In the genomic region with DNA sequence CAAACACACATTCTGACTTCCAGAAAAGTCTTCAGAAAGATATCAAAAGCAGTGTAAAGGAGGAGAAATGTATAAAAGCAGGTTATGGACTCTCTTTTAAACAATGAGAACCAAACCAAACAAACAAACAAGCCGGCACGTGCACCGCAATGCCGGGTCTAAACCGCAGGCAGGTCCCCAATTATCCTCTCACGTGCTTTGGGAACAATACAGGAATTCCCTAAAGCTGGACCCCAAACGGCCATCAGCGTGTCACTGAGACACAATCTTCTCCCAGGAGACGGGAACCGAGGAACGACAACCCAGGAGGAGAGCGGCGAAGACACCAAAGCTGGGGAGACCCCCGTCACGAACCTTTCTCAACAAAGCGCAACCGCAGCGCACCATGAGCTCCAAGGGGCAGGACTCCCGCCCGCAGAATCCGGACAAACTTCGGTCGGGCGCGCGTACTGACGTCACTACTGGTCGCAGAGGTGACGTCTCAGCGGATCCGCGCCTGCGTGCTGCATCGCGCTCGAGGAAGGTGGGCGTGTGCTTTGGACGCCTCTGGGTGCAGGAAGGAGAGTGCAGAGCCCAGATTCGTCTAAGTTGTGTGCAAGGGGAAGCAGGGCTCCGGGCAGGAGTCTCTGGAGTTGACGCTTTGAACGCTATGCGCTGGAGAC, we compare ENCODE assay signal across 8 mouse cellular contexts. TPM values are rescaled to one million over a fixed set of nuclear protein-coding genes. Genes with fewer than 3 reads are reported as not detected.
DNase-seq lines count a peak whose midpoint lies in the region; ATAC-seq and TF ChIP-seq lines count a peak whose summit lies in the region.

A gene (minus strand): TSS at position 460 of the 662 bp plus-strand sequence.

- peak within 1 kb of the TSS; percentile 72 for H3K9ac ChIP-seq in forebrain, postnatal 0 days
- peak within 1 kb of the TSS; percentile 52 for H3K9ac ChIP-seq in neural tube, embryonic 14.5 days (replicated peaks; ENCODE audit: low read depth, low read length)

- intact Hi-C loops in heart, postnatal 36 days (cut with DNase I), result loop anchor here (2.0 kb wide), 1 partner anchor 44 kb away; a partner anchor contains a TSS

- peak; percentile 100 for ATAC-seq in forebrain, postnatal 0 days
- ATAC-seq in neural tube, embryonic 14.5 days (ENCODE audit: low read depth), result peak; percentile 100

- H3K27ac ChIP-seq in forebrain, postnatal 0 days (ENCODE audit: low read depth, low read length), result peak within 1 kb of the TSS; percentile 36
- H3K27ac ChIP-seq in neural tube, embryonic 14.5 days (ENCODE audit: low read depth, low read length), result peak within 1 kb of the TSS; percentile 65
- H3K27ac ChIP-seq in testis, adult 2 months (ENCODE audit: control insufficient read depth, insufficient read depth, low read depth, low read length), result peak within 1 kb of the TSS; percentile 83

- no peaks in the 10 kb centered on the region for H3K27me3 ChIP-seq in forebrain, postnatal 0 days (ENCODE audit: insufficient read depth, low read length)
- H3K27me3 ChIP-seq in neural tube, embryonic 14.5 days (ENCODE audit: control insufficient read depth, insufficient read depth, low read length), result no peaks in the 10 kb centered on the region
- no peaks in the 10 kb centered on the region for H3K27me3 ChIP-seq in testis, adult 2 months (ENCODE audit: control insufficient read depth, insufficient read depth, low read length)

- H3K36me3 ChIP-seq in forebrain, postnatal 0 days (ENCODE audit: insufficient read depth), result peaks cover 6% of the 10 kb centered on the region; the same call in 1 of the 2 replicates
- H3K36me3 ChIP-seq in neural tube, embryonic 14.5 days (ENCODE audit: control insufficient read depth, insufficient read depth, low read length), result peaks cover 2% of the 10 kb centered on the region; the same call in 1 of the 2 replicates
- H3K36me3 ChIP-seq in testis, adult 2 months (ENCODE audit: control insufficient read depth, insufficient read depth, low read length), result peaks cover 2% of the 10 kb centered on the region

- peak within 1 kb of the TSS; percentile 84 for H3K4me3 ChIP-seq in forebrain, postnatal 0 days (ENCODE audit: low read depth, low read length)
- H3K4me3 ChIP-seq in neural tube, embryonic 14.5 days (ENCODE audit: low read depth, low read length), result peak within 1 kb of the TSS; percentile 53
- peak within 1 kb of the TSS; percentile 94 for H3K4me3 ChIP-seq in testis, adult 2 months (ENCODE audit: control insufficient read depth, low read depth, low read length)

- H3K4me2 ChIP-seq in forebrain, postnatal 0 days (ENCODE audit: low read depth), result peak within 1 kb of the TSS; percentile 59
- peak within 1 kb of the TSS; percentile 70 for H3K4me2 ChIP-seq in neural tube, embryonic 14.5 days (ENCODE audit: low read depth, low read length)

- 0 out of 2 replicates have a peak, but pooled peaks cover 4% of the 10 kb centered on the region for H3K4me1 ChIP-seq in forebrain, postnatal 0 days (ENCODE audit: insufficient read depth)
- peaks cover 4% of the 10 kb centered on the region; the same call in 1 of the 2 replicates for H3K4me1 ChIP-seq in neural tube, embryonic 14.5 days (ENCODE audit: control insufficient read depth, insufficient read depth, low read length)
- no peaks in the 10 kb centered on the region for H3K4me1 ChIP-seq in testis, adult 2 months (ENCODE audit: control insufficient read depth, insufficient read depth, low read length)

- TF ChIP-seq CTCF in forebrain, postnatal 0 days (IDR thresholded peaks at IDR 0.05; ENCODE audit: low read depth), result no peak
- no peak for TF ChIP-seq CTCF in testis, adult 2 months (IDR thresholded peaks at IDR 0.05; ENCODE audit: control insufficient read depth, insufficient read depth, insufficient replicate concordance, low read depth, low read length)

- WGBS in forebrain, postnatal 0 days, result under 1% methylated on average over 43 of the region's 43 CpGs
- under 1% methylated on average over 43 of the region's 43 CpGs for WGBS in neural tube, embryonic 14.5 days

- TF ChIP-seq POLR2A in testis, adult 2 months (IDR thresholded peaks at IDR 0.05; ENCODE audit: control insufficient read depth, low read depth, low read length), result peak; percentile 78

- DNase-seq in MN1 (ENCODE audit: low spot score), result peak; percentile 96
- peak; percentile 90 for DNase-seq in cerebellum, adult 8-10 months
- DNase-seq in forebrain, postnatal 0 days, result peak; percentile 97
- DNase-seq in heart, postnatal 36 days, result peak; percentile 93 to 96
- DNase-seq in layer of hippocampus, adult 18-20 months (ENCODE audit: low spot score in 2 of 2), result peak; percentile 89 to 92
- peak; percentile 88 to 92 for DNase-seq in lung, adult 18-20 months

- H3K9me3 ChIP-seq in forebrain, postnatal 0 days (ENCODE audit: low read length), result no peaks in the 10 kb centered on the region
- no peaks in the 10 kb centered on the region for H3K9me3 ChIP-seq in neural tube, embryonic 14.5 days (ENCODE audit: control insufficient read depth, low read length)

RNA-seq across cellular contexts. Expression of the gene that starts here (rescaled TPM):
- 26.3 and 27.9 TPM in 2 replicates for total RNA-seq in forebrain, postnatal 0 days (2014; rRNA removed)
- 10.7 and 12.7 TPM in 2 replicates for polyA plus RNA-seq in forebrain, postnatal 0 days (2015; fragmentation: Nextera tagmentation; extraction: Ambion mirVana)
- total RNA-seq in heart, postnatal 36 days (2021), result 10 to 100 TPM; 10.6 to 10.9 TPM
- 10 to 100 TPM in 1 of 2 experiments, 1 to 10 TPM in 1; 9.8 to 10.5 TPM for total RNA-seq in layer of hippocampus, adult 18-20 months (2021)
- polyA plus RNA-seq in neural tube, embryonic 14.5 days (2014; fragmentation: Nextera tagmentation; extraction: Ambion mirVana), result 21.7 and 23.4 TPM in 2 replicates
- polyA plus RNA-seq in testis, adult 2 months (2012; rRNA removed), result 2.6 and 3.0 TPM in 2 replicates

Comparison
In these comparisons a context has a peak if more than half of its experiments do, and no peak if none do; other contexts are left out.
1. Peak in every context shown above with its lines: DNase-seq, ATAC-seq, H3K4me3 ChIP-seq and H3K27ac ChIP-seq.